Mouse (Mus musculus) forebrain, embryonic 11.5 days (tissue): Measurements from ENCODE around the gene Coro2b. TPM values are rescaled to one million over a fixed set of nuclear protein-coding genes. Genes with fewer than 3 reads are reported as not detected.

Experiments
- ATAC-seq: fragments of 200-750 bp; cut with Nextera tagmentation; replicated peaks from 2 replicates; pipeline ENCODE4 v1.8.0; 2017; ENCODE audit warnings: moderate TSS enrichment; ENCODE audit not compliant: low FRiP score
- DNase-seq: peaks from one replicate; pipeline ENCODE4 v3.0.0-alpha.2; 2017; ENCODE audit warnings: low spot score
- H3K27ac ChIP-seq: fragments of 300-500 bp; sonication (generic); 2 replicates; pipeline ENCODE4 v1.5.1; 2014; ENCODE audit warnings: low read depth, low read length
- H3K27me3 ChIP-seq: fragments of 300-500 bp; sonication (generic); 2 replicates; pipeline ENCODE4 v1.6.1; 2014; ENCODE audit warnings: mild to moderate bottlenecking, low read length, mixed read lengths; ENCODE audit not compliant: control insufficient read depth, insufficient read depth
- H3K36me3 ChIP-seq: fragments of 300-500 bp; sonication (generic); 2 replicates; pipeline ENCODE4 v1.6.1; 2014; ENCODE audit warnings: mild to moderate bottlenecking, low read length, moderate library complexity, mixed read lengths; ENCODE audit not compliant: control insufficient read depth, insufficient read depth
- H3K4me1 ChIP-seq: fragments of 300-500 bp; sonication (generic); replicated peaks from 2 replicates; pipeline ENCODE4 v1.6.1; 2014; ENCODE audit warnings: low read length, mixed read lengths; ENCODE audit not compliant: control insufficient read depth, insufficient read depth
- H3K4me2 ChIP-seq: fragments of 300-500 bp; sonication (generic); 2 replicates; pipeline ENCODE4 v1.6.1; 2014; ENCODE audit warnings: low read depth, mild to moderate bottlenecking, low read length, moderate library complexity, mixed read lengths; ENCODE audit not compliant: severe bottlenecking
- H3K4me3 ChIP-seq: fragments of 300-500 bp; sonication (generic); 2 replicates; pipeline ENCODE4 v1.5.1; 2014; ENCODE audit warnings: low read depth, low read length
- H3K9ac ChIP-seq: fragments of 300-500 bp; sonication (generic); 2 replicates; pipeline ENCODE4 v1.6.1; 2014; ENCODE audit warnings: low read length
- H3K9me3 ChIP-seq: fragments of 300-500 bp; sonication (generic); 2 replicates; pipeline ENCODE4 v1.6.1; 2016; ENCODE audit warnings: low read length, mixed read lengths; ENCODE audit not compliant: control insufficient read depth
- WGBS: fragments of 180-500 bp; shearing (Covaris S2); extraction: QIAGEN DNeasy Blood & Tissue Kit; methylation state at CpG from one replicate; pipeline ENCODE4 v1.1.7; 2014; 5-methylcytosine and 5-hydroxymethylcytosine counted together
- polyA plus RNA-seq: library from polyadenylated mRNA; unstranded; fragments of >200 nt; fragmentation: Nextera tagmentation; extraction: Ambion mirVana; gene quantifications from 2 replicates; pipeline ENCODE4 v1.2.1, GENCODE M21; 2014

Gene Coro2b
- polyA plus RNA-seq, 1 experiment from 2014 or later, result 24.0 TPM

GRCm38 (mm10) chr9:62460086-62460485 lies 76.8 kb downstream of the Coro2b start:
- WGBS, result 75% methylated on average over 7 of the region's 7 CpGs
- no peak overlapping the region for H3K27ac ChIP-seq
- H3K27me3 ChIP-seq, result no peaks in the 10 kb centered on the region
- ATAC-seq (no peak), DNase-seq (no peak)
- no peaks in the 10 kb centered on the region for H3K36me3 ChIP-seq
- 0 out of 2 replicates have a peak, but pooled peaks cover 5% of the 10 kb centered on the region for H3K4me1 ChIP-seq
- no peaks in the 10 kb centered on the region for H3K9me3 ChIP-seq
- no peak overlapping the region for H3K9ac ChIP-seq
- no peak overlapping the region for H3K4me3 ChIP-seq
- H3K4me2 ChIP-seq, result no peak overlapping the region

- H3K36me3 ChIP-seq, result no peaks in the 10 kb centered on the region
- 83% methylated on average over 3 of the region's 3 CpGs for WGBS
- H3K4me3 ChIP-seq, result no peak overlapping the region
- ATAC-seq (no peak), DNase-seq (no peak)
- no peak overlapping the region for H3K4me2 ChIP-seq
- no peaks in the 10 kb centered on the region for H3K9me3 ChIP-seq
- H3K9ac ChIP-seq, result no peak overlapping the region
- 0 out of 2 replicates have a peak, but pooled peaks cover 5% of the 10 kb centered on the region for H3K4me1 ChIP-seq
- no peaks in the 10 kb centered on the region for H3K27me3 ChIP-seq
- no peak overlapping the region for H3K27ac ChIP-seq
Observed at GRCm38 (mm10) chr9:62458457-62458856, 78.4 kb downstream of the Coro2b start.

- Histone ChIP-seq H3K36me3 (no peaks in the 10 kb centered on the region; the same call in 1 of the 2 replicates), H3K4me1 (0 out of 2 replicates have a peak, but pooled peaks cover 5% of the 10 kb centered on the region), H3K9me3 (no peaks in the 10 kb centered on the region), H3K9ac (no peak overlapping the region), H3K4me2 (no peak overlapping the region), H3K27me3 (no peaks in the 10 kb centered on the region), H3K27ac (no peak overlapping the region), H3K4me3 (no peak overlapping the region)
- DNase-seq, result peak; percentile 69
- 0 out of 2 replicates have a peak, but pooled peaks have one; percentile 27 for ATAC-seq
- WGBS, result 51% methylated on average over 5 of the region's 5 CpGs
Observed at GRCm38 (mm10) chr9:62456015-62456414, 80.8 kb downstream of the Coro2b start.

GRCm38 (mm10) chr9:62455210-62455969 lies 81.5 kb downstream of the Coro2b start:
- no peaks in the 10 kb centered on the region for H3K9me3 ChIP-seq
- 0 out of 2 replicates have a peak, but pooled peaks cover 5% of the 10 kb centered on the region for H3K4me1 ChIP-seq
- no peak overlapping the region for H3K27ac ChIP-seq
- no peaks in the 10 kb centered on the region; the same call in 1 of the 2 replicates for H3K36me3 ChIP-seq
- no peak overlapping the region for H3K4me3 ChIP-seq
- no peak overlapping the region for H3K4me2 ChIP-seq
- H3K27me3 ChIP-seq, result no peaks in the 10 kb centered on the region
- ATAC-seq (no peak), DNase-seq (no peak)
- H3K9ac ChIP-seq, result no peak overlapping the region
- WGBS, result 87% methylated on average over 8 of the region's 8 CpGs

GRCm38 (mm10) chr9:62452373-62452993 lies 84.4 kb downstream of the Coro2b start:
- no peak for ATAC-seq
- Histone ChIP-seq H3K9me3 (no peaks in the 10 kb centered on the region), H3K27ac (no peak overlapping the region), H3K27me3 (no peaks in the 10 kb centered on the region), H3K36me3 (no peaks in the 10 kb centered on the region; the same call in 1 of the 2 replicates), H3K4me3 (no peak overlapping the region), H3K9ac (no peak overlapping the region), H3K4me1 (0 out of 2 replicates have a peak, but pooled peaks cover 5% of the 10 kb centered on the region), H3K4me2 (no peak overlapping the region)
- no peak for DNase-seq
- 93% methylated on average over 8 of the region's 8 CpGs for WGBS

- Histone ChIP-seq H3K9ac (no peak overlapping the region), H3K4me3 (no peak overlapping the region), H3K4me1 (0 out of 2 replicates have a peak, but pooled peaks cover 5% of the 10 kb centered on the region), H3K36me3 (no peaks in the 10 kb centered on the region; the same call in 1 of the 2 replicates), H3K4me2 (no peak overlapping the region), H3K9me3 (no peaks in the 10 kb centered on the region), H3K27ac (no peak overlapping the region), H3K27me3 (no peaks in the 10 kb centered on the region)
- no peak for ATAC-seq
- 81% methylated on average over 8 of the region's 8 CpGs for WGBS
- DNase-seq, result no peak
Observed at GRCm38 (mm10) chr9:62451585-62452372, 85.1 kb downstream of the Coro2b start.

- H3K9me3 ChIP-seq, result no peaks in the 10 kb centered on the region
- ATAC-seq (no peak), DNase-seq (no peak)
- no peak overlapping the region for H3K9ac ChIP-seq
- H3K36me3 ChIP-seq, result no peaks in the 10 kb centered on the region; the same call in 1 of the 2 replicates
- H3K4me2 ChIP-seq, result no peak overlapping the region
- no peak overlapping the region for H3K4me3 ChIP-seq
- H3K27ac ChIP-seq, result no peak overlapping the region
- no peaks in the 10 kb centered on the region for H3K27me3 ChIP-seq
- H3K4me1 ChIP-seq, result 0 out of 2 replicates have a peak, but pooled peaks cover 2% of the 10 kb centered on the region
- 84% methylated on average over 7 of the region's 7 CpGs for WGBS
Observed at GRCm38 (mm10) chr9:62450862-62451261, 86.0 kb downstream of the Coro2b start.

- DNase-seq, result no peak
- no peak overlapping the region for H3K27ac ChIP-seq
- no peak for ATAC-seq
- H3K9ac ChIP-seq, result no peak overlapping the region
- H3K9me3 ChIP-seq, result no peaks in the 10 kb centered on the region
- no peak overlapping the region for H3K4me3 ChIP-seq
- no peak overlapping the region for H3K4me2 ChIP-seq
- H3K27me3 ChIP-seq, result no peaks in the 10 kb centered on the region
- WGBS, result 79% methylated on average over 6 of the region's 6 CpGs
- H3K36me3 ChIP-seq, result no peaks in the 10 kb centered on the region; the same call in 1 of the 2 replicates
- H3K4me1 ChIP-seq, result no peaks in the 10 kb centered on the region
Observed at GRCm38 (mm10) chr9:62450355-62450754, 86.5 kb downstream of the Coro2b start.
